Mouse (Mus musculus) testis, adult 2 months (tissue): ENCODE data around the gene Mkrn2os. TPM values are rescaled to one million over a fixed set of nuclear protein-coding genes. Genes with fewer than 3 reads are reported as not detected.

Experiments
- H3K27ac ChIP-seq: fragments of 200-500 bp; 2 replicates; pipeline ENCODE4 v1.5.1; 2012; ENCODE audit warnings: low read depth, low read length; ENCODE audit not compliant: control insufficient read depth, insufficient read depth
- H3K27me3 ChIP-seq: fragments of 200-500 bp; 2 replicates; pipeline ENCODE4 v1.6.1; 2012; ENCODE audit warnings: mild to moderate bottlenecking, low read length, moderate library complexity; ENCODE audit not compliant: control insufficient read depth, insufficient read depth
- H3K36me3 ChIP-seq: fragments of 200-500 bp; 2 replicates; pipeline ENCODE4 v1.6.1; 2012; ENCODE audit warnings: mild to moderate bottlenecking, low read length; ENCODE audit not compliant: control insufficient read depth, insufficient read depth
- H3K4me1 ChIP-seq: fragments of 200-500 bp; 2 replicates; pipeline ENCODE4 v1.6.1; 2012; ENCODE audit warnings: low read length; ENCODE audit not compliant: control insufficient read depth, insufficient read depth
- H3K4me3 ChIP-seq: fragments of 200-500 bp; 2 replicates; pipeline ENCODE4 v1.5.1; 2012; ENCODE audit warnings: low read depth, mild to moderate bottlenecking, low read length, moderate library complexity, mixed read lengths; ENCODE audit not compliant: control insufficient read depth
- CTCF ChIP-seq: fragments of 200-500 bp; IDR thresholded peaks from 2 replicates; pipeline ENCODE4 v1.5.1; 2012; ENCODE audit warnings: low read depth, mild to moderate bottlenecking, inconsistent platforms, low read length, moderate library complexity; ENCODE audit not compliant: control insufficient read depth, insufficient read depth, insufficient replicate concordance
- POLR2A ChIP-seq: fragments of 200-500 bp; IDR thresholded peaks from 2 replicates; pipeline ENCODE4 v1.6.1; 2012; ENCODE audit warnings: low read depth, mild to moderate bottlenecking, inconsistent platforms, low read length, moderate library complexity; ENCODE audit not compliant: control insufficient read depth
- polyA plus RNA-seq: library from polyadenylated mRNA; depleted of rRNA; stranded (reverse); fragments of >200 nt; gene quantifications from 2 replicates; pipeline ENCODE4 v1.2.3, GENCODE M21; 2012

The Mkrn2os gene
- polyA plus RNA-seq, 1 experiment = 1.9 TPM

- no peaks in the 10 kb centered on the region for H3K27me3 ChIP-seq
- H3K36me3 ChIP-seq = no peaks in the 10 kb centered on the region
- H3K4me1 ChIP-seq = no peaks in the 10 kb centered on the region
- H3K4me3 ChIP-seq = no peak overlapping the region
- TF ChIP-seq CTCF (no peak), POLR2A (no peak)
- no peak overlapping the region for H3K27ac ChIP-seq
Measured at GRCm38 (mm10) chr6:115594463-115594862, 2.1 kb upstream of the Mkrn2os start.

DNA sequence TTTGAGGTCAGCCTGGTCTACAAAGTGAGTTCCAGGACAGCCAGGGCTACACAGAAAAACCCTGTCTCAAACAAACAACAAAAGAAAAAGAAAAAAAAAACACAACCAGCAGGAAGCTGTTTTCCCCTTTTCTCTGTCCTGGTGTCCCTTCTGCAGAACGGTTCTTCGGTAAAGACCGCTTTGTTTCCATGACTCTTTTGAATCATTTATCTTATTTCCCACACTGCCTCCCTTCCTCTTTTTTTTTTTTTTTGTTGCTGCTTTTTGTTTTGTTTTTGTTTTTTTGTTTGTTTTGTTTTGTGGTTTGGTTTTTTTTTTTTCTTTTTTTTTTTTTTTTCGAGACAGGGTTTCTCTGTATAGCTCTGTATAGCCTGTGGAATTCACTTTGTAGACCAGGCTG, 876 bp upstream of the Mkrn2os start:
- Histone ChIP-seq H3K27me3 (no peaks in the 10 kb centered on the region), H3K4me1 (no peaks in the 10 kb centered on the region), H3K4me3 (no peak overlapping the region), H3K27ac (no peak overlapping the region), H3K36me3 (no peaks in the 10 kb centered on the region)
- no peak for TF ChIP-seq CTCF
- TF ChIP-seq POLR2A = no peak

- Histone ChIP-seq H3K27ac (no peak overlapping the region), H3K36me3 (no peaks in the 10 kb centered on the region), H3K27me3 (no peaks in the 10 kb centered on the region), H3K4me1 (no peaks in the 10 kb centered on the region), H3K4me3 (no peak overlapping the region)
- TF ChIP-seq CTCF = no peak
- no peak for TF ChIP-seq POLR2A
Measured at GRCm38 (mm10) chr6:115591692-115592359, 550 bp downstream of the Mkrn2os start.

- no peak overlapping the region for H3K4me3 ChIP-seq
- no peak overlapping the region for H3K27ac ChIP-seq
- peaks cover 10% of the 10 kb centered on the region for H3K4me1 ChIP-seq
- no peaks in the 10 kb centered on the region for H3K36me3 ChIP-seq
- no peaks in the 10 kb centered on the region for H3K27me3 ChIP-seq
- TF ChIP-seq POLR2A (no peak), CTCF (no peak)
Measured at GRCm38 (mm10) chr6:115586321-115586720, 6.1 kb downstream of the Mkrn2os start.

- Histone ChIP-seq H3K36me3 (no peaks in the 10 kb centered on the region), H3K27me3 (no peaks in the 10 kb centered on the region), H3K27ac (no peak overlapping the region), H3K4me1 (peaks cover 10% of the 10 kb centered on the region), H3K4me3 (no peak overlapping the region)
- TF ChIP-seq POLR2A (no peak), CTCF (no peak)
Measured at GRCm38 (mm10) chr6:115584176-115584575, 8.2 kb downstream of the Mkrn2os start.

GRCm38 (mm10) chr6:115583430-115584125, 8.8 kb downstream of the Mkrn2os start:
- TF ChIP-seq CTCF (no peak), POLR2A (no peak)
- H3K36me3 ChIP-seq = no peaks in the 10 kb centered on the region
- no peaks in the 10 kb centered on the region for H3K27me3 ChIP-seq
- H3K27ac ChIP-seq = no peak overlapping the region
- H3K4me1 ChIP-seq = peaks cover 10% of the 10 kb centered on the region
- H3K4me3 ChIP-seq = no peak overlapping the region

- no peaks in the 10 kb centered on the region for H3K27me3 ChIP-seq
- H3K27ac ChIP-seq = no peak overlapping the region
- H3K4me3 ChIP-seq = no peak overlapping the region
- TF ChIP-seq POLR2A = no peak
- no peak for TF ChIP-seq CTCF
- peaks cover 10% of the 10 kb centered on the region for H3K4me1 ChIP-seq
- no peaks in the 10 kb centered on the region for H3K36me3 ChIP-seq
Measured at GRCm38 (mm10) chr6:115582328-115583115, 9.9 kb downstream of the Mkrn2os start.
